Mouse (Mus musculus): Measurements from ENCODE around the gene Pla2g2f. TPM values are rescaled to one million over a fixed set of nuclear protein-coding genes. Genes with fewer than 3 reads are reported as not detected.

Gene Pla2g2f
- polyA plus RNA-seq, 1 experiment from 2014 or later, result not detected

DNA sequence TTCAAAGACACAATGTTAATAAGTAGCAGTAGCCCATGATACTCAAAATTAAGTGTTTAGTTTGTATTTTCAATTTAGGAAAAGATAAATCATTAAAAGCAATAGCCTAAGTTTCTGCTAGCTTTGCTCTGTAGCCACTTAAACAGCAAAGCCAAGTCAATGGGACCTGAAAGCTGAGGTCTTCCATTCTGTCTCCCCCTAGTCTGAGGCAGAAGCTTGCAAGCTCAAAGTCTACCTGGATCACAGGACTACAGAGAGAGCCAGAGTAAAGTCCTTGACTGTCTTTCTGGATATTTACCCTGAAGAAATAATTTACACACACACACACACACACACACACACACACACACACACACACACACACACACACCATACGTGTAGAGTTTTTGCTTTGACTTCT lies 43.2 kb downstream of the Pla2g2f start:
- WGBS, result 63% methylated on average over 1 of the region's 1 CpGs

DNA sequence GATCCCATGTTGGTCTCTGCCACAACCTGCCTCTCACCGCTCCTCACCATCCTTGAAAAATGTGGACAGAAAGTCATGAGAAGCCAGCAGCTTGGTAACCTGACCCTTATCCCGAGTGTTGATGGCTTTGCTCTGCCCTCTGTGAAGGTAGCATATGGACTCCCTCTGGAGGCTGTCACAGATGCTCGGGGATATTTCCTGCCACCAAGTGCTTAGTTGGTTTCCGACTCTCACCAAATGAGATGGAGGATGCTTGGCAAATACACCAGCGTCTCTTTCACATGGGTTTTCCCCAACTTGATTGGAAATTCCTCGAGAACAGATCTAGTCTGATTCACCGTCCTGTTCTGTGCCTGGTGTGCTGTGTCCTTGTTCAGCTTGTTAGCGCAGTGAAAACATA lies 44.8 kb downstream of the Pla2g2f start:
- WGBS, result 84% methylated on average over 8 of the region's 8 CpGs
- H3K4me3 ChIP-seq (ENCODE audit: low read depth, low read length), result no peak overlapping the region
- no peak for ATAC-seq (ENCODE audit: low read depth)

More for the DNA sequence above, 43.2 kb downstream of the Pla2g2f start:
- no peak overlapping the region for H3K4me3 ChIP-seq (ENCODE audit: low read depth, low read length)
- no peaks in the 10 kb centered on the region for H3K36me3 ChIP-seq (ENCODE audit: control insufficient read depth, insufficient read depth, low read length)
- H3K27ac ChIP-seq (ENCODE audit: low read depth, low read length), result no peak overlapping the region
- H3K27me3 ChIP-seq (ENCODE audit: control insufficient read depth, insufficient read depth, low read length), result no peaks in the 10 kb centered on the region
- ATAC-seq (ENCODE audit: low read depth), result no peak
- no peak overlapping the region for H3K9ac ChIP-seq (replicated peaks; ENCODE audit: low read depth, low read length)
- H3K9me3 ChIP-seq (ENCODE audit: control insufficient read depth, low read length), result no peaks in the 10 kb centered on the region
- H3K4me2 ChIP-seq (ENCODE audit: low read depth, low read length), result no peak overlapping the region
- H3K4me1 ChIP-seq (ENCODE audit: control insufficient read depth, insufficient read depth, low read length), result 0 out of 2 replicates have a peak, but pooled peaks cover 4% of the 10 kb centered on the region

GRCm38 (mm10) chr4:138712096-138712495 lies 45.3 kb downstream of the Pla2g2f start:
- 0 out of 2 replicates have a peak, but pooled peaks cover 4% of the 10 kb centered on the region for H3K4me1 ChIP-seq (ENCODE audit: control insufficient read depth, insufficient read depth, low read length)
- H3K4me2 ChIP-seq (ENCODE audit: low read depth, low read length), result no peak overlapping the region
- H3K9ac ChIP-seq (replicated peaks; ENCODE audit: low read depth, low read length), result no peak overlapping the region
- no peak overlapping the region for H3K27ac ChIP-seq (ENCODE audit: low read depth, low read length)
- ATAC-seq (ENCODE audit: low read depth), result no peak
- H3K9me3 ChIP-seq (ENCODE audit: control insufficient read depth, low read length), result no peaks in the 10 kb centered on the region
- H3K27me3 ChIP-seq (ENCODE audit: control insufficient read depth, insufficient read depth, low read length), result no peaks in the 10 kb centered on the region
- WGBS, result 88% methylated on average over 11 of the region's 11 CpGs
- no peak overlapping the region for H3K4me3 ChIP-seq (ENCODE audit: low read depth, low read length)
- H3K36me3 ChIP-seq (ENCODE audit: control insufficient read depth, insufficient read depth, low read length), result no peaks in the 10 kb centered on the region

More for the DNA sequence above, 44.8 kb downstream of the Pla2g2f start:
- Histone ChIP-seq H3K27me3 (ENCODE audit: control insufficient read depth, insufficient read depth, low read length) (no peaks in the 10 kb centered on the region), H3K27ac (ENCODE audit: low read depth, low read length) (no peak overlapping the region), H3K9me3 (ENCODE audit: control insufficient read depth, low read length) (no peaks in the 10 kb centered on the region), H3K4me1 (ENCODE audit: control insufficient read depth, insufficient read depth, low read length) (0 out of 2 replicates have a peak, but pooled peaks cover 4% of the 10 kb centered on the region), H3K4me2 (ENCODE audit: low read depth, low read length) (no peak overlapping the region), H3K36me3 (ENCODE audit: control insufficient read depth, insufficient read depth, low read length) (no peaks in the 10 kb centered on the region), H3K9ac (replicated peaks; ENCODE audit: low read depth, low read length) (no peak overlapping the region)

- no peak for ATAC-seq (ENCODE audit: low read depth)
- 0 out of 2 replicates have a peak, but pooled peaks cover 4% of the 10 kb centered on the region for H3K4me1 ChIP-seq (ENCODE audit: control insufficient read depth, insufficient read depth, low read length)
- no peak overlapping the region for H3K9ac ChIP-seq (replicated peaks; ENCODE audit: low read depth, low read length)
Observed at GRCm38 (mm10) chr4:138711051-138711820, 46.2 kb downstream of the Pla2g2f start.

DNA sequence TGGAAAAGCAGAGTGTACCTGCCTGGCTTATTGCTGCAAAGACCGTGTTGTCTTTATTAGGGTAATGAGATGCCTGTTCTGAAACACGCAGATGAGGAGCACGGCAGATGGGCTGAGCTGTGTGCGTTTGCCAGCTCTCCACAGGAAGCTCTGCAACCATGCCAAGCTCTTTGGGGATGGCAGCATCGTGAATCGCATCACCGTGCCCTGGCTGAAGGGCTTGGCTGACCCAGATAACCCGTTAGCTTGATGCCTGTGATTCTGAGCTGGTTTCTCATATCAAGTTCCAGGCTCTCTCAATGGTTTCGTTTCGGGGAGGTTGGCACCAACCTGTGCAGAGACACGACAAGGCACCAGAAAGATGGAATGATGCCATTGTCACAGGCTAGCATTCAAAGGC lies 46.8 kb downstream of the Pla2g2f start:
- 0 out of 2 replicates have a peak, but pooled peaks have one; percentile 51 for ATAC-seq (ENCODE audit: low read depth)
- WGBS, result 67% methylated on average over 11 of the region's 11 CpGs

More at GRCm38 (mm10) chr4:138711051-138711820, 46.2 kb downstream of the Pla2g2f start:
- H3K27me3 ChIP-seq (ENCODE audit: control insufficient read depth, insufficient read depth, low read length), result no peaks in the 10 kb centered on the region
- no peak overlapping the region for H3K4me2 ChIP-seq (ENCODE audit: low read depth, low read length)
- H3K4me3 ChIP-seq (ENCODE audit: low read depth, low read length), result no peak overlapping the region
- H3K36me3 ChIP-seq (ENCODE audit: control insufficient read depth, insufficient read depth, low read length), result no peaks in the 10 kb centered on the region
- peak overlapping the region; percentile 72 for H3K27ac ChIP-seq (ENCODE audit: low read depth, low read length)
- no peaks in the 10 kb centered on the region for H3K9me3 ChIP-seq (ENCODE audit: control insufficient read depth, low read length)
- WGBS, result 63% methylated on average over 17 of the region's 17 CpGs

GRCm38 (mm10) chr4:138709944-138710343 lies 47.5 kb downstream of the Pla2g2f start:
- Histone ChIP-seq H3K9me3 (ENCODE audit: control insufficient read depth, low read length) (no peaks in the 10 kb centered on the region), H3K4me1 (ENCODE audit: control insufficient read depth, insufficient read depth, low read length) (0 out of 2 replicates have a peak, but pooled peaks cover 4% of the 10 kb centered on the region), H3K27ac (ENCODE audit: low read depth, low read length) (peak overlapping the region; percentile 75), H3K4me3 (ENCODE audit: low read depth, low read length) (no peak overlapping the region), H3K27me3 (ENCODE audit: control insufficient read depth, insufficient read depth, low read length) (no peaks in the 10 kb centered on the region), H3K4me2 (ENCODE audit: low read depth, low read length) (no peak overlapping the region), H3K36me3 (ENCODE audit: control insufficient read depth, insufficient read depth, low read length) (no peaks in the 10 kb centered on the region), H3K9ac (replicated peaks; ENCODE audit: low read depth, low read length) (no peak overlapping the region)
- WGBS, result 68% methylated on average over 7 of the region's 7 CpGs
- no peak for ATAC-seq (ENCODE audit: low read depth)

More for the DNA sequence above, 46.8 kb downstream of the Pla2g2f start:
- H3K27ac ChIP-seq (ENCODE audit: low read depth, low read length), result peak overlapping the region; percentile 72
- no peaks in the 10 kb centered on the region for H3K27me3 ChIP-seq (ENCODE audit: control insufficient read depth, insufficient read depth, low read length)
- no peak overlapping the region for H3K4me3 ChIP-seq (ENCODE audit: low read depth, low read length)
- H3K36me3 ChIP-seq (ENCODE audit: control insufficient read depth, insufficient read depth, low read length), result no peaks in the 10 kb centered on the region
- 0 out of 2 replicates have a peak, but pooled peaks cover 4% of the 10 kb centered on the region for H3K4me1 ChIP-seq (ENCODE audit: control insufficient read depth, insufficient read depth, low read length)
- no peaks in the 10 kb centered on the region for H3K9me3 ChIP-seq (ENCODE audit: control insufficient read depth, low read length)
- H3K9ac ChIP-seq (replicated peaks; ENCODE audit: low read depth, low read length), result no peak overlapping the region
- no peak overlapping the region for H3K4me2 ChIP-seq (ENCODE audit: low read depth, low read length)

- 0 out of 2 replicates have a peak, but pooled peaks cover 4% of the 10 kb centered on the region for H3K4me1 ChIP-seq (ENCODE audit: control insufficient read depth, insufficient read depth, low read length)
- H3K9ac ChIP-seq (replicated peaks; ENCODE audit: low read depth, low read length), result no peak overlapping the region
- H3K36me3 ChIP-seq (ENCODE audit: control insufficient read depth, insufficient read depth, low read length), result no peaks in the 10 kb centered on the region
- no peak overlapping the region for H3K4me2 ChIP-seq (ENCODE audit: low read depth, low read length)
- WGBS, result 81% methylated on average over 11 of the region's 11 CpGs
- H3K27ac ChIP-seq (ENCODE audit: low read depth, low read length), result no peak overlapping the region
- H3K4me3 ChIP-seq (ENCODE audit: low read depth, low read length), result no peak overlapping the region
- no peaks in the 10 kb centered on the region for H3K27me3 ChIP-seq (ENCODE audit: control insufficient read depth, insufficient read depth, low read length)
- H3K9me3 ChIP-seq (ENCODE audit: control insufficient read depth, low read length), result no peaks in the 10 kb centered on the region
- ATAC-seq (ENCODE audit: low read depth), result no peak
Observed at GRCm38 (mm10) chr4:138709246-138709645, 48.2 kb downstream of the Pla2g2f start.

- no peak overlapping the region for H3K27ac ChIP-seq (ENCODE audit: low read depth, low read length)
- H3K9ac ChIP-seq (replicated peaks; ENCODE audit: low read depth, low read length), result no peak overlapping the region
- H3K36me3 ChIP-seq (ENCODE audit: control insufficient read depth, insufficient read depth, low read length), result no peaks in the 10 kb centered on the region
- H3K9me3 ChIP-seq (ENCODE audit: control insufficient read depth, low read length), result no peaks in the 10 kb centered on the region
- H3K4me2 ChIP-seq (ENCODE audit: low read depth, low read length), result no peak overlapping the region
- no peak for ATAC-seq (ENCODE audit: low read depth)
- H3K4me3 ChIP-seq (ENCODE audit: low read depth, low read length), result no peak overlapping the region
- H3K27me3 ChIP-seq (ENCODE audit: control insufficient read depth, insufficient read depth, low read length), result no peaks in the 10 kb centered on the region
- 17% methylated on average over 7 of the region's 7 CpGs for WGBS
- H3K4me1 ChIP-seq (ENCODE audit: control insufficient read depth, insufficient read depth, low read length), result 0 out of 2 replicates have a peak, but pooled peaks cover 4% of the 10 kb centered on the region
Observed at GRCm38 (mm10) chr4:138708636-138709035, 48.8 kb downstream of the Pla2g2f start.

GRCm38 (mm10) chr4:138706620-138707019 lies 50.8 kb downstream of the Pla2g2f start:
- Histone ChIP-seq H3K27me3 (ENCODE audit: control insufficient read depth, insufficient read depth, low read length) (no peaks in the 10 kb centered on the region), H3K9me3 (ENCODE audit: control insufficient read depth, low read length) (no peaks in the 10 kb centered on the region), H3K36me3 (ENCODE audit: control insufficient read depth, insufficient read depth, low read length) (no peaks in the 10 kb centered on the region), H3K4me3 (ENCODE audit: low read depth, low read length) (no peak overlapping the region), H3K9ac (replicated peaks; ENCODE audit: low read depth, low read length) (no peak overlapping the region), H3K4me1 (ENCODE audit: control insufficient read depth, insufficient read depth, low read length) (0 out of 2 replicates have a peak, but pooled peaks cover 4% of the 10 kb centered on the region), H3K27ac (ENCODE audit: low read depth, low read length) (no peak overlapping the region), H3K4me2 (ENCODE audit: low read depth, low read length) (no peak overlapping the region)
- 95% methylated on average over 8 of the region's 8 CpGs for WGBS
- no peak for ATAC-seq (ENCODE audit: low read depth)
